Comparison of ENCODE assay signal across 13 mouse cellular contexts in genomic region chr7:73302501-73302900, GRCm38 (mm10).
DNase-seq lines count a peak whose midpoint lies in the region; ATAC-seq and TF ChIP-seq lines count a peak whose summit lies in the region.
"Had no signal": no experiment of that assay in that cellular context is flagged by ENCODE, and none has a peak within 500 bp of the region (broad histone marks: within the 10 kb centered on the region; RNA-seq: fewer than 3 reads in every experiment).

No protein-coding gene starts in this region.

- no peak overlapping the region for H3K4me2 ChIP-seq in hindbrain, embryonic 12.5 days (replicated peaks)
- no peak overlapping the region for H3K4me2 ChIP-seq in midbrain, postnatal 0 days (ENCODE audit: low read depth, low read length, poor library complexity, severe bottlenecking)

- H3K79me2 ChIP-seq in heart, adult 2 months (replicated peaks; ENCODE audit: control insufficient read depth, insufficient read depth, low read length): no peaks in the 10 kb centered on the region

- no peaks in the 10 kb centered on the region for H3K27me3 ChIP-seq in hindbrain, embryonic 12.5 days
- H3K27me3 ChIP-seq in midbrain, postnatal 0 days (ENCODE audit: insufficient read depth, low read length): no peaks in the 10 kb centered on the region
- H3K27me3 ChIP-seq in heart, adult 2 months (ENCODE audit: control insufficient read depth, insufficient read depth, low read length): no peaks in the 10 kb centered on the region

- no peak overlapping the region for H3K4me3 ChIP-seq in hindbrain, embryonic 12.5 days
- H3K4me3 ChIP-seq in midbrain, postnatal 0 days (ENCODE audit: low read depth, low read length): no peak overlapping the region
- H3K4me3 ChIP-seq in heart, adult 2 months: no peak overlapping the region
- H3K4me3 ChIP-seq: myocyte had no signal

- ATAC-seq in hindbrain, embryonic 12.5 days (ENCODE audit: low FRiP score): peak; percentile 82
- ATAC-seq in midbrain, postnatal 0 days (ENCODE audit: low FRiP score): peak; percentile 68
- ATAC-seq: lung, postnatal 0 days had no signal

- peak overlapping the region; percentile 79 for H3K27ac ChIP-seq in hindbrain, embryonic 12.5 days
- peak overlapping the region; percentile 43 for H3K27ac ChIP-seq in midbrain, postnatal 0 days (ENCODE audit: low read depth, low read length)
- no peak overlapping the region for H3K27ac ChIP-seq in heart, adult 2 months

- H3K9me3 ChIP-seq in hindbrain, embryonic 12.5 days (replicated peaks): no peaks in the 10 kb centered on the region
- no peaks in the 10 kb centered on the region for H3K9me3 ChIP-seq in midbrain, postnatal 0 days (ENCODE audit: low read length)

- no peak overlapping the region for H3K9ac ChIP-seq in hindbrain, embryonic 12.5 days
- no peak overlapping the region for H3K9ac ChIP-seq in midbrain, postnatal 0 days (replicated peaks; ENCODE audit: low read length, poor library complexity, severe bottlenecking)
- H3K9ac ChIP-seq in heart, adult 2 months (ENCODE audit: low read depth, low read length): no peak overlapping the region

- DNase-seq in cerebellum, adult 9-10 months: peak; percentile 19
- DNase-seq in cerebellum, postnatal 4 days (ENCODE audit: low spot score in 2 of 2): no peak
- peak; percentile 53 for DNase-seq in embryo, embryonic 10.5 days (ENCODE audit: low spot score)
- peak; percentile 75 for DNase-seq in midbrain, postnatal 0 days (ENCODE audit: low spot score)
- DNase-seq in kidney, postnatal 10 days: no peak
- DNase-seq in adipocyte (ENCODE audit: low spot score): no peak
- no peak for DNase-seq in heart, adult 2 months
- DNase-seq: kidney, adult 18-20 months; liver; right cerebral cortex, postnatal 14 days had no signal

- TF ChIP-seq CTCF in midbrain, postnatal 0 days (IDR thresholded peaks at IDR 0.05): no peak
- no peak for TF ChIP-seq CTCF in heart, adult 2 months (IDR thresholded peaks at IDR 0.05)

- H3K4me1 ChIP-seq in hindbrain, embryonic 12.5 days: peaks cover 40% of the 10 kb centered on the region
- peaks cover 9% of the 10 kb centered on the region; the same call in 1 of the 2 replicates for H3K4me1 ChIP-seq in midbrain, postnatal 0 days (ENCODE audit: insufficient read depth, low read length)
- H3K4me1 ChIP-seq in heart, adult 2 months (ENCODE audit: control insufficient read depth, insufficient read depth, low read length): no peaks in the 10 kb centered on the region

- H3K36me3 ChIP-seq in hindbrain, embryonic 12.5 days: no peaks in the 10 kb centered on the region
- no peaks in the 10 kb centered on the region for H3K36me3 ChIP-seq in midbrain, postnatal 0 days (ENCODE audit: insufficient read depth, low read length)
- H3K36me3 ChIP-seq in heart, adult 2 months (ENCODE audit: control insufficient read depth, insufficient read depth, low read length): no peaks in the 10 kb centered on the region

- intact Hi-C loops in heart, adult 2 months (cut with DNase I): no loop called here

- TF ChIP-seq POLR2A in heart, adult 2 months (IDR thresholded peaks at IDR 0.05; ENCODE audit: insufficient read depth, low read depth, low read length): no peak

- TF ChIP-seq EP300 in heart, adult 2 months (IDR thresholded peaks at IDR 0.05; ENCODE audit: insufficient read depth, low read depth, low read length): no peak

- 33% methylated on average over 3 of the region's 3 CpGs for WGBS in hindbrain, embryonic 12.5 days
- WGBS in midbrain, postnatal 0 days: 42% methylated on average over 3 of the region's 3 CpGs
- 68% methylated on average over 3 of the region's 3 CpGs for WGBS in heart, adult 2 months

Comparison
In these comparisons a context has a peak if more than half of its experiments do, and no peak if none do; other contexts are left out.
1. DNase-seq: peak in cerebellum, adult 9-10 months (single experiment), embryo, embryonic 10.5 days (single experiment) and midbrain, postnatal 0 days (single experiment); none in cerebellum, postnatal 4 days (0 of 2), kidney, postnatal 10 days (single experiment), adipocyte (single experiment) and heart, adult 2 months (0 of 2).